Mouse (Mus musculus): ENCODE data around the gene Sidt2.

DNA sequence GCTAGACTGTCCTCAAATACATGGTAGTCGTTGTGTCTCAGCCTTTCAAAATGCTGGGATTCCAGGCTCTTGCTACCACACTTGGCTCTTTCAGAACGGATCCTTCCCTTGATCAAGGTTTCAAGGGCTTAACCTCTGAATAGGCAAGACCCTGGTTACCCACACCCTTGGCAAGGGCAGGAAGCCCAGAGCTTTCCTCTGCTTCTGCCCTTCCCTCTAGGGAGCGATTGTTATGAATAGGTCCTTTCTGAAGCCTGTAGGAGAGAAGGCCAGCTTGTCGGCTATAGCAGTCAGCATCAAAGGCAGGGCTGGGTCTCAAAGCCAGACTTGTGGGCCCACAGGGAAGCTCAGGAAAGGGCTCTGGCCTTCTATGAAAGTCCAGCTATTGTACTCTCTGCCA lies 3.8 kb upstream of the Sidt2 start:
- no peak for TF ChIP-seq POLR2A (IDR thresholded peaks at IDR 0.05; ENCODE audit: borderline replicate concordance, low read depth, low read length)
- no peak for TF ChIP-seq CTCF (IDR thresholded peaks at IDR 0.05; ENCODE audit: low read depth, low read length)

Measured in bone marrow macrophage, adult 2 months (primary cell).